Mouse (Mus musculus) forebrain, embryonic 11.5 days (tissue): ENCODE data around the gene Cfap45. TPM values are rescaled to one million over a fixed set of nuclear protein-coding genes. Genes with fewer than 3 reads are reported as not detected.

Experiments
- ATAC-seq: fragments of 200-750 bp; cut with Nextera tagmentation; replicated peaks from 2 replicates; pipeline ENCODE4 v1.8.0; 2017; ENCODE audit warnings: moderate TSS enrichment; ENCODE audit not compliant: low FRiP score
- DNase-seq: peaks from one replicate; pipeline ENCODE4 v3.0.0-alpha.2; 2017; ENCODE audit warnings: low spot score
- H3K27ac ChIP-seq: fragments of 300-500 bp; sonication (generic); 2 replicates; pipeline ENCODE4 v1.5.1; 2014; ENCODE audit warnings: low read depth, low read length
- H3K27me3 ChIP-seq: fragments of 300-500 bp; sonication (generic); 2 replicates; pipeline ENCODE4 v1.6.1; 2014; ENCODE audit warnings: mild to moderate bottlenecking, low read length, mixed read lengths; ENCODE audit not compliant: control insufficient read depth, insufficient read depth
- H3K36me3 ChIP-seq: fragments of 300-500 bp; sonication (generic); 2 replicates; pipeline ENCODE4 v1.6.1; 2014; ENCODE audit warnings: mild to moderate bottlenecking, low read length, moderate library complexity, mixed read lengths; ENCODE audit not compliant: control insufficient read depth, insufficient read depth
- H3K4me1 ChIP-seq: fragments of 300-500 bp; sonication (generic); replicated peaks from 2 replicates; pipeline ENCODE4 v1.6.1; 2014; ENCODE audit warnings: low read length, mixed read lengths; ENCODE audit not compliant: control insufficient read depth, insufficient read depth
- H3K4me2 ChIP-seq: fragments of 300-500 bp; sonication (generic); 2 replicates; pipeline ENCODE4 v1.6.1; 2014; ENCODE audit warnings: low read depth, mild to moderate bottlenecking, low read length, moderate library complexity, mixed read lengths; ENCODE audit not compliant: severe bottlenecking
- H3K4me3 ChIP-seq: fragments of 300-500 bp; sonication (generic); 2 replicates; pipeline ENCODE4 v1.5.1; 2014; ENCODE audit warnings: low read depth, low read length
- H3K9ac ChIP-seq: fragments of 300-500 bp; sonication (generic); 2 replicates; pipeline ENCODE4 v1.6.1; 2014; ENCODE audit warnings: low read length
- H3K9me3 ChIP-seq: fragments of 300-500 bp; sonication (generic); 2 replicates; pipeline ENCODE4 v1.6.1; 2016; ENCODE audit warnings: low read length, mixed read lengths; ENCODE audit not compliant: control insufficient read depth
- WGBS: fragments of 180-500 bp; shearing (Covaris S2); extraction: QIAGEN DNeasy Blood & Tissue Kit; methylation state at CpG from one replicate; pipeline ENCODE4 v1.1.7; 2014; 5-methylcytosine and 5-hydroxymethylcytosine counted together
- polyA plus RNA-seq: library from polyadenylated mRNA; unstranded; fragments of >200 nt; fragmentation: Nextera tagmentation; extraction: Ambion mirVana; gene quantifications from 2 replicates; pipeline ENCODE4 v1.2.1, GENCODE M21; 2014

The Cfap45 gene
- polyA plus RNA-seq, 1 experiment from 2014 or later, result 1.2 TPM

GRCm38 (mm10) chr1:172508172-172508571 is 12.4 kb upstream of the Cfap45 start:
- no peak for DNase-seq
- no peak overlapping the region for H3K9ac ChIP-seq
- H3K4me3 ChIP-seq, result no peak overlapping the region
- H3K9me3 ChIP-seq, result no peaks in the 10 kb centered on the region
- H3K4me1 ChIP-seq, result peaks cover 7% of the 10 kb centered on the region; the same call in 1 of the 2 replicates
- H3K4me2 ChIP-seq, result no peak overlapping the region
- no peaks in the 10 kb centered on the region for H3K36me3 ChIP-seq
- no peak overlapping the region for H3K27ac ChIP-seq
- 63% methylated on average over 2 of the region's 2 CpGs for WGBS
- H3K27me3 ChIP-seq, result no peaks in the 10 kb centered on the region
- no peak for ATAC-seq

GRCm38 (mm10) chr1:172509235-172509634 is 11.4 kb upstream of the Cfap45 start:
- Histone ChIP-seq H3K9me3 (no peaks in the 10 kb centered on the region), H3K4me3 (no peak overlapping the region), H3K4me2 (no peak overlapping the region), H3K36me3 (no peaks in the 10 kb centered on the region), H3K4me1 (no peaks in the 10 kb centered on the region; the same call in 1 of the 2 replicates), H3K27me3 (no peaks in the 10 kb centered on the region), H3K27ac (no peak overlapping the region), H3K9ac (no peak overlapping the region)
- WGBS, result 76% methylated on average over 5 of the region's 5 CpGs
- no peak for DNase-seq
- ATAC-seq, result no peak

DNA sequence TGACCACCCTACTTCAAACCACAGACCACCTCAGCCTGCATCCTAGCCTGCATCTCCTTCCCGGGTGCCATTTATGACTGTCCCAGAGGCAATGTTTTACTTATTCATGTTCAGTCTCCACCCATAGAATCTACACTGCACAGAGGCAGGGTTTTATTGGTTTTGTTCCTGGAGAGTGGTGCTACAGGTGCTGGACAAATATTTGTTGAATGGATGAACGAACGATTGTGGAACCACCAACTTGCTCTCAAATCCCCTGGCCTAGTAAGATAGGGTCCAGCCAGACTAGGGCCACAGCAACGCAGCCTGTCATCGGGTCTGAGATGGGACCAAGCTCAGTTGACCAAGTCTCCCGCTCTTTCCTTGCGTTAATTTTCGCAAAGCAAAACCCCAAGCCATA is 10.6 kb upstream of the Cfap45 start:
- Histone ChIP-seq H3K4me1 (no peaks in the 10 kb centered on the region; the same call in 1 of the 2 replicates), H3K27ac (no peak overlapping the region), H3K9me3 (no peaks in the 10 kb centered on the region), H3K36me3 (no peaks in the 10 kb centered on the region), H3K4me2 (no peak overlapping the region), H3K27me3 (no peaks in the 10 kb centered on the region), H3K9ac (no peak overlapping the region), H3K4me3 (no peak overlapping the region)
- no peak for DNase-seq
- 48% methylated on average over 8 of the region's 8 CpGs for WGBS
- no peak for ATAC-seq

DNA sequence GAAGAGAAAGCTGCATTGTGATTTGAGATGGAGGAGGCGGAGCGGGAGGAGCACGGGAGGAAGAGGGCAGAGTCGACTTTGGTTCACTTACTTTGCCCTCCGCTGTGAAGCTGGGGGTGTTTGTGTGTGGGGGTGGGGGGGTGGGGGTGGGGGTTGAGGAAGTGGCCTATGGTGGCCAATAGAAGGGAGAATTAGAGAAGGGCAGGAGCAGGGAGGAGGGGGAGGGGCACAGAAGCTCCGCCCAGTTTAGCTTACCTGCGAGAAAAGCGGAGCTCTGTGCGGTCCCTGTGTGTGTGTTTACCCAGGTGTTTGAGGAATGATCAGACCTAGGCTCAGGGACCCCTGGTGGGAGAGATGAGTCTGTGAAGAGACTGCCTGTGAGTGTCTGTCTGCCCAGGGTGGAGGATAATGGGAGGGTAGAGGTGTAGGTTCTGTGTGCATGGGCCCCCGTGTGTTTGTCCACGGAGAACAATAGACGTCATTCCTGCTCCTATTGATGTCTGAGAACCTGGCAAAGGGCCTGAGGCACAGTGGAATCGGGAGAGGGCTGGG is 10.1 kb upstream of the Cfap45 start:
- no peak for DNase-seq
- Histone ChIP-seq H3K4me2 (no peak overlapping the region), H3K4me3 (no peak overlapping the region), H3K9me3 (no peaks in the 10 kb centered on the region), H3K36me3 (no peaks in the 10 kb centered on the region), H3K27ac (no peak overlapping the region), H3K4me1 (no peaks in the 10 kb centered on the region; the same call in 1 of the 2 replicates), H3K27me3 (no peaks in the 10 kb centered on the region), H3K9ac (no peak overlapping the region)
- no peak; the same call in 1 of the 2 replicates for ATAC-seq
- WGBS, result 21% methylated on average over 13 of the region's 13 CpGs

GRCm38 (mm10) chr1:172512962-172513361 is 7.6 kb upstream of the Cfap45 start:
- no peaks in the 10 kb centered on the region for H3K27me3 ChIP-seq
- H3K4me1 ChIP-seq, result no peaks in the 10 kb centered on the region; the same call in 1 of the 2 replicates
- ATAC-seq, result no peak
- no peak overlapping the region for H3K27ac ChIP-seq
- H3K9me3 ChIP-seq, result peaks cover under 1% of the 10 kb centered on the region; the same call in 1 of the 2 replicates
- no peaks in the 10 kb centered on the region for H3K36me3 ChIP-seq
- no peak for DNase-seq
- 0 out of 2 replicates have a peak overlapping the region, but pooled peaks have one; percentile 21 for H3K4me2 ChIP-seq
- 34% methylated on average over 13 of the region's 13 CpGs for WGBS
- H3K4me3 ChIP-seq, result no peak overlapping the region
- H3K9ac ChIP-seq, result no peak overlapping the region

GRCm38 (mm10) chr1:172513525-172514212 is 6.9 kb upstream of the Cfap45 start:
- DNase-seq (no peak), ATAC-seq (no peak)
- Histone ChIP-seq H3K4me2 (no peak overlapping the region), H3K9ac (no peak overlapping the region), H3K4me3 (no peak overlapping the region), H3K27ac (no peak overlapping the region), H3K27me3 (no peaks in the 10 kb centered on the region), H3K4me1 (no peaks in the 10 kb centered on the region; the same call in 1 of the 2 replicates), H3K36me3 (no peaks in the 10 kb centered on the region), H3K9me3 (peaks cover 2% of the 10 kb centered on the region; the same call in 1 of the 2 replicates)
- WGBS, result 87% methylated on average over 17 of the region's 17 CpGs

- Histone ChIP-seq H3K9ac (no peak overlapping the region), H3K4me3 (no peak overlapping the region), H3K9me3 (peaks cover 2% of the 10 kb centered on the region; the same call in 1 of the 2 replicates), H3K4me1 (no peaks in the 10 kb centered on the region; the same call in 1 of the 2 replicates), H3K27me3 (no peaks in the 10 kb centered on the region), H3K36me3 (no peaks in the 10 kb centered on the region), H3K27ac (no peak overlapping the region), H3K4me2 (no peak overlapping the region)
- ATAC-seq, result no peak
- WGBS, result 84% methylated on average over 4 of the region's 4 CpGs
- no peak for DNase-seq
Observed at GRCm38 (mm10) chr1:172514213-172514529, 6.4 kb upstream of the Cfap45 start.

DNA sequence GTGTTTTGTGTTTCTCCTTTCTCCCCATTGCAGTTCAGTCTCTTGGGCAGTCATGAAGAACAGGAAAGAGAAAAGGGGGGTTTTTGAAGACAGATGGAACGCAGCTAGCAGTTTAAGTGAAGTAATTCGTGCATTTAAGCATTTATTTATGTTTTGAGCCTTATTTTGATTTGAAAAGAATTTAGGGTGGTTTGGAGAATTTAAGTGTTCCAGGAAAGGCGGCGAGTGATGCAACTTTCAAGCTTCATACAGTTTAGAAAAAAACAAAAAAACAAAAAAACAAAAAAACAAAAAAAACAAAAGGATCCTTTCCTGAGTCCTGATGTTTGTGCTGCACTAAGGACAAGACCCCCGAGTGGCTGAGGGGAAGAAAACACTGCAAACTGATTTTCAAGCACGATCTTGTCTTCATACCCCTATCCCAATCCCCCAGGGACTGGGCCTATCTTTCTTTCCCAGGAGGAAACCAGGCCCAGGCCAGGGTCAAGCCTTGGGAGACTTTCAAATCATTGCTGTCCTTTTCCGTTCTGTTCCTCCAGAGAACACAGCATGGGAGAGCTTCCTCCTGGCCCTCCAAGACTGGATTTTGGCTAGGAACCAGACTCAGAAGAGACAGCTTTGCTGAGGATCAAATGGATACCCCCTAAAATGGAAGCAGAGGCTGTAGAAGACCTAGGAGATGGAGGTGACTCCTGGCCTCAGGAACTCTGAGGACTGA is 5.9 kb upstream of the Cfap45 start:
- Histone ChIP-seq H3K4me1 (no peaks in the 10 kb centered on the region; the same call in 1 of the 2 replicates), H3K27me3 (no peaks in the 10 kb centered on the region), H3K4me3 (no peak overlapping the region), H3K9ac (no peak overlapping the region), H3K27ac (no peak overlapping the region), H3K9me3 (peaks cover 2% of the 10 kb centered on the region; the same call in 1 of the 2 replicates), H3K4me2 (no peak overlapping the region), H3K36me3 (no peaks in the 10 kb centered on the region)
- ATAC-seq, result no peak
- DNase-seq, result no peak
- 77% methylated on average over 7 of the region's 7 CpGs for WGBS
